Mouse (Mus musculus) embryo, embryonic 10 days (tissue): ENCODE measurements around the gene Gm10096.
"Not testable (repeated sequence)": the region's sequence is repeated elsewhere in the genome, so short reads cannot be mapped to it uniquely, and the experiment has no call there.

ENCODE experiments used
- DNase-seq: peaks from one replicate; pipeline ENCODE4 v3.0.0-alpha.2; 2015; ENCODE audit warnings: low spot score

The Gm10096 gene

DNA sequence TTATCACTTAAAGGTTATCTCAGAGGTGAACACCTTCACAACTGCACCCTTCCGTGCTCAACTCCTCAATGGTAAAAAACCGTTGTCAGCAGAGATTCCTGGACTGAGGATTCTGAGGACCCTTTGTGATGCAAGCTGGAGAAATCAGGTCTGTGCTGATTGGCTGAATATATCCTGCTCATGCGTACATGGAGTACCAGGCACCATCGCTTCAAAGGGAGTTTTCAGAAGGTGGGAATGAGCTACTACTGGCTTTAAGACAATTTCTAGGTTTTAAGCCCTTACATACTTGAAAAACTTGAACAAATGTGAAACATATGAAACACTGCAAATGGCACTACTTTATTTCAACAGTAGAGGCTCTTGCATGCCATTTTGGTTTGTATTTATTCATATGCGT lies at the start of gene Gm10096:
Gene Gm10096, minus strand, starts transcription at position 101 of the 400 bp plus-strand sequence.
- DNase-seq = not testable (repeated sequence)
